Mouse (Mus musculus) heart, postnatal 0 days (tissue): ENCODE measurements around the gene Daam2.

Experiments used
- CTCF ChIP-seq: IDR thresholded peaks from 2 replicates; pipeline ENCODE4 v1.5.1; 2016; ENCODE audit warnings: antibody characterized with exemption, control low read depth, low read depth
- EP300 ChIP-seq: IDR thresholded peaks from 2 replicates; pipeline ENCODE4 v1.6.1; 2016; ENCODE audit warnings: antibody characterized with exemption, low read depth

- TF ChIP-seq CTCF (no peak), EP300 (no peak)
Observed at GRCm38 (mm10) chr17:49540706-49541105, 23.4 kb downstream of the Daam2 start.
